Mouse (Mus musculus): ENCODE measurements around the gene Tbc1d10a. TPM values are rescaled to one million over a fixed set of nuclear protein-coding genes. Genes with fewer than 3 reads are reported as not detected.

The Tbc1d10a gene
- polyA plus RNA-seq (2012; ENCODE audit: low replicate concordance): 43.9 and 56.0 TPM in 2 replicates

DNA sequence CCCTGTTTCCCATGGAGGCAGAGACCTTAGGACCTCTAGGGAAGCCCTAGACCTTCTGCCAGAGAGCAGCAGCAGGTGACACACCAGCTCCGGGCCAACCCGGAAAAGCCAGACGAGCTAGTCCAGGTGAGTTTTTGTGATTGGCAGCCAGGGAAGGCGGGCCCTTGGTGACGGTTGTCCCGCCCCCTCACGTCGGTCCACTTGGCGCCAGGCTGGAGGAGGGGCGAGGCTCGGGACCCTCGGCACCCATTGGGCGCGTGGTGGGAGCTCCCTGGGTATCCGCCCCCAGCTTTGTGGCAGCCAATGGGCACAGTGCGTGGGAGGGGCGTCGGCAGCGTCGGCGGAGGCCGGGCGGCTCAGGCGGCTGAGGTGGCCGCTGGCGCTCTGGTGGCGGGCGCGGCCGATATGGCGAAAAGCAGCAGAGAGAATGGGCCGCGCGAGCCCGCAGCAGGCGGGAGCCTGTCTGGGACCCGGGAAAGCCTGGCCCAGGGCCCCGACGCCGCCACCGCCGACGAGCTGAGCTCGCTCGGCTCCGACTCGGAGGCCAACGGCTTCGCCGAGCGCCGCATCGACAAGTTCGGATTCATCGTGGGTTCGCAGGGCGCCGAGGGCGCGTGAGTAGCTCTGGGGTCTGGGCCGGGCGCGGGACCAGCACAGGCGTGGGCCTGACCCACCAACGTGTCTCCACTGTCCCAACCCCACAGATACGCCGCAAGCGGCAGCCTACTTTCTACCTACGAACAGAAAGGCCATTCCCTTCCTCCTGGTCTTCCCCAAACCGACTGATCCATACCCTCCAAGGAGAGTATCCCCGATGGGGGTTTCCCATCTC, at the start of gene Tbc1d10a:
Gene Tbc1d10a, plus strand, starts transcription at position 304 of the 832 bp plus-strand sequence.

DNA sequence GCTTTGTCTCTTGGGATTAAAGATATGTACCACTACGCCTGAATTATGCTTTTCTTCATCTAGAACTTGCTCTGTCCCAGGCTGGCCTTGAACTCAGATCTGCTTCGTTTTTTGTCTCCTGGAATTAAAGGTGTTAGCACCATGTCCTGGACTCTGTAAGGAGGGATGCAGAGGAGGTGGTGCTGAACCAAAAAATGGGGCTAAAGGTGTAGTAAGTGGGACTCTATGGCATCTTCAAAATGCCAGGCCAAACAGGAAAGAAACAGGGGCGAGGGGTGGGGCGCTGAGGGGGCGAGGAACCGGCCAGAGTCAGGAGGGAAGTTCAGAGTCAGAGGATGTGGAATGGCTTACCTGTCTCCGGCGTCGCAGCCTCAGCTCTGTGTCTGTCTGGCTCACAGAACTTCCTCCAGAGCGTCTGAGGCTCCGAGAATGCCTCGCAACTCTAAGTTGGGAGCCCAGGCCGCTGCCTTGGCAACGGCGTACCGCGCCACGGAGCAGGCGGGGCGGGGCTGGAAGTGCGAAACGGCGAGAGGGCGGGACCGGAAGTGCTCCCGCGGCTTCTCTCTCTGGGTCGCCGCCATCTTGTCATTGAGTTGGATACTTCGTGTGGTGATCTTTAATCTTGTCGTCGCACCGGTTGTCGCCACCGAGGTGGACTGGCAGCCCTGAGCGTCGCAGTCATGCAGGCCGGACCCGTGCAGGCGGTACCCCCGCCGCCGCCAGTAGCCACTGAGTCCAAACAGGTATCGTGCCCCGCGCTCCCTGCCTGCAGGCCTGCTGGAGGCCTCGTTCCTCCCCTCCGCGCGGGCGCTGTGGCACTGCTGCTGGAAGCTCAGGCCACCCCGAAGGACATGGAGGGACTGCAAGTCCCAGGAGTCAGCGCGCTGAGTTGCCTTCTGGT, 26.5 kb upstream of the Tbc1d10a start, which contains the start of the genes Ccdc157 and Sf3a1:
Gene Ccdc157, minus strand, starts transcription at position 486 of the 901 bp plus-strand sequence.
Gene Sf3a1, plus strand, starts transcription at position 543 of the 901 bp plus-strand sequence.

DNA sequence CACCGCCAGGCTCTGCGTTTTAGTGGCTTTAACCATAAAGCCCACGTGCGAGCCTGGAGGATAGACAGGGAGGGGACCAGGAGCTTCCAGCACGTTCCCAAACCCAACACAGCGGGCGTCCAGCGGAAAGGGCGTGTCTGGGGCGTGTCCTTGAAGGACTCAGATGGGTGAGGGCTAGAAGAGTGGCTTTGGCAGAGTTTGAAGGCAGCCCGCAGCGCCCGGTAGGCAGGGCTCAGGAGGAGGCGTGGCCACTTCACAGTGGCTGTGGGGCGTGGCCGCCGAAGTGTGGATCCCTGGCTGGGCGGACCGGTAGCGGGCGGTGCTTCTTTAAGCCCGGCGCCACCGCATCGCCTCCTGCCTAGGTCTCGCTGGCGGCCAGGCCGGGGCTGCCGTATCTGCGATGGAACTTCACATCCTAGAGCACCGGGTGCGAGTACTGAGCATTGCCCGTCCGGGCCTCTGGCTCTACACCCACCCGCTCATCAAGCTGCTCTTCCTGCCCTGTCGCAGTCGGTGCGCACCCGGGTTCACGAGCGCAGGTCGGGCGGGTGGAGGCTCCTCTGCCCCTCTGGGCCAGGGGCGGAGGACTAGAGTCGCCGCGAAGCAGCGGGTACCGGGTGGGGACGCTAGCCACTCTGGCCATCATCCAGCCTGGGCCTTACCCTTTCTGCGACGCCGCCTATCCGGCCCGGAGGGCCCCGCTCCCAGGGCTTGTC, 31.5 kb downstream of the Tbc1d10a start, which contains the start of gene Castor1:
Gene Castor1, plus strand, starts transcription at position 312 of the 716 bp plus-strand sequence.

GRCm38 (mm10) chr11:4235665-4236545, 49.3 kb downstream of the Tbc1d10a start, which contains the start of gene Osm:
Gene Osm (plus strand): TSS chr11:4236420.

GRCm38 (mm10) chr11:4256846-4257607, 70.4 kb downstream of the Tbc1d10a start, which contains the start of gene Lif:
Gene Lif (plus strand): TSS chr11:4257557.

Other genes starting within 250 kb of the Tbc1d10a start
- gene Pes1, start 222.8 kb upstream of the Tbc1d10a start, polyA plus RNA-seq (2012; ENCODE audit: low replicate concordance): 10.4 and 33.7 TPM in 2 replicates
- gene 4930556J24Rik, start 210.0 kb upstream of the Tbc1d10a start, polyA plus RNA-seq (2012; ENCODE audit: low replicate concordance): not detected in 2 replicates
- not detected in 2 replicates for gene Gal3st1, start 203.2 kb upstream of the Tbc1d10a start, polyA plus RNA-seq (2012; ENCODE audit: low replicate concordance)
- not detected in 2 replicates for gene Sec14l4, start 155.3 kb upstream of the Tbc1d10a start, polyA plus RNA-seq (2012; ENCODE audit: low replicate concordance)
- not detected in 2 replicates for gene Sec14l3, start 121.9 kb upstream of the Tbc1d10a start, polyA plus RNA-seq (2012; ENCODE audit: low replicate concordance)
- 2.3 and 4.6 TPM in 2 replicates for gene Mtfp1, start 91.3 kb upstream of the Tbc1d10a start, polyA plus RNA-seq (2012; ENCODE audit: low replicate concordance)
- gene Sec14l2, start 63.4 kb upstream of the Tbc1d10a start, polyA plus RNA-seq (2012; ENCODE audit: low replicate concordance): 0.96 and 6.3 TPM in 2 replicates
- gene Rnf215, start 51.6 kb upstream of the Tbc1d10a start, polyA plus RNA-seq (2012; ENCODE audit: low replicate concordance): 26.9 and 39.5 TPM in 2 replicates
- gene Ccdc157, start 26.5 kb upstream of the Tbc1d10a start, polyA plus RNA-seq (2012; ENCODE audit: low replicate concordance): 3.5 and 5.0 TPM in 2 replicates
- gene Sf3a1, start 26.4 kb upstream of the Tbc1d10a start, polyA plus RNA-seq (2012; ENCODE audit: low replicate concordance): 34.5 and 66.6 TPM in 2 replicates
- gene Castor1, start 31.4 kb downstream of the Tbc1d10a start, polyA plus RNA-seq (2012; ENCODE audit: low replicate concordance): 4.4 and 7.2 TPM in 2 replicates
- gene Osm, start 49.6 kb downstream of the Tbc1d10a start, polyA plus RNA-seq (2012; ENCODE audit: low replicate concordance): 7.6 and 18.1 TPM in 2 replicates
- 0.54 and 0.73 TPM in 2 replicates for gene Lif, start 70.8 kb downstream of the Tbc1d10a start, polyA plus RNA-seq (2012; ENCODE audit: low replicate concordance)

Data from hematopoietic multipotent progenitor cell, adult 10-12 weeks (in vitro differentiated cells).